Mouse (Mus musculus): ENCODE measurements around the gene Gm15085.
"Not testable (repeated sequence)": the region's sequence is repeated elsewhere in the genome, so short reads cannot be mapped to it uniquely, and the experiment has no call there.

Gm15085 gene

GRCm38 (mm10) chrX:149447317-149447716, at the start of gene Gm15085:
TSS of gene Gm15085 (plus strand) at chrX:149447617.
- not testable (repeated sequence) for DNase-seq (ENCODE audit: low spot score)

All from left cerebral cortex, adult 11 months (tissue).